Mouse (Mus musculus): ENCODE results near the gene Swt1. TPM values are rescaled to one million over a fixed set of nuclear protein-coding genes. Genes with fewer than 3 reads are reported as not detected.
"Not testable (repeated sequence)": the region's sequence is repeated elsewhere in the genome, so short reads cannot be mapped to it uniquely, and the experiment has no call there.

Gene Swt1
- polyA plus RNA-seq (2012; rRNA removed) = 7.7 and 10.2 TPM in 2 replicates

DNA sequence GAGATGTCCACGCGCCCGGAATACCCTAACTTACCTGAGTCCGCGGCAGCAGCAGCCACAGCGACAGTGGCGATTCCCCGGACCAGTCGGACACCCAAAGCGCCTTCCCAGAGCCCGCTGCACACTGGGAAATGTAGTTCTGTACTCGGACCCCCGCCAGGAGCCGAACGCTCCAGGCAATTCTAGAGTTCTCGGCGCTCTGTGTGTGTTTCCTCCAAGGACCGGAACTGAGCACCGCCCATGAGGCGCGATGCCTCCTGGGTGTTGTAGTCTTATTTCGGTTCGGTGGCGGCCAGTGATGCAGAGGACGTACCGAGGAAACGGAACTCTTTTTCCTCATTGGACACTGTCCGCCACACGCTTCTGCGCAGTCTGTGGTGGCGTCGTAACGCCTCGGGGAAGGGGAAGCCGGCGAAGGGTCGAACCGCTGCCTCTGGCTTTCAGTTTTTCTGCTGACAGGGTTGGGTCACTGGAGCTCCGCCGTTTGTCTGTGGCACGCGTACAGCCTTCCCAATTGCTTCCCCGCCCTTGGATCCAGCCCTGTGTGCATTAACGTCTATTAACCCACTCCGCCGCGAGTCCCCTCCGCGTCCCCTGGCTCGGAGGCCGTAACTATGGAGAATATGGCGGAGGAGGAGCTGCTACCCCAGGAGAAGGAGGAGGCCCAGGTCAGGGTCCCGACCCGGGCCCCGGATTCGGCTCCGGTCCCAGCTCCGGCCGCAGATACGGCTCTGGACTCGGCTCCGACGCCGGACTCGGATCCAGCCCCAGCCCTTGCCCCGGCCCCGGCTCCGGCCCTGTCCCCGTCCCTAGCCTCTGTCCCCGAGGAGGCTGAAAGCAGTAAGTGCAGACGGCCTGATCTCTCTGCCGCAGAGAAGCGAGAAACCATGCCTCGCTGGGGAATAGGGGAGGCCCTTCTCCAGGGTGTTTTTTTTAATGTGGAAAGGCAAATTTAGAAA, at the start of gene Swt1, which contains the start of gene Trmt1l:
TSS of gene Swt1 (minus strand) at position 193 of the 959 bp plus-strand sequence.
TSS of gene Trmt1l (plus strand) at position 280 of the 959 bp plus-strand sequence.
- under 1% methylated on average over 74 of the region's 74 CpGs for WGBS
- Histone ChIP-seq H3K4me1 (replicated peaks; ENCODE audit: control insufficient read depth, insufficient read depth, low read length) (no peaks in the 10 kb centered on the region), H3K27me3 (ENCODE audit: control insufficient read depth, insufficient read depth, low read length) (no peaks in the 10 kb centered on the region), H3K4me3 (ENCODE audit: control insufficient read depth, insufficient read depth, low read length) (peak within 1 kb of the TSS; percentile 86), H3K27ac (ENCODE audit: control insufficient read depth, insufficient read depth, low read length) (peak within 1 kb of the TSS; percentile 61), H3K36me3 (ENCODE audit: control insufficient read depth, insufficient read depth, low read length) (no peaks in the 10 kb centered on the region)
- TF ChIP-seq POLR2A (IDR thresholded peaks at IDR 0.05; ENCODE audit: control insufficient read depth, extremely low read depth, insufficient read depth, low read length, poor library complexity) (peak; percentile 89), CTCF (IDR thresholded peaks at IDR 0.05; ENCODE audit: borderline replicate concordance, control insufficient read depth, extremely low read depth, insufficient read depth, low read length, poor library complexity) (peak; percentile 41; the same call in 1 of the 2 replicates)
- peak; percentile 95 for DNase-seq

DNA sequence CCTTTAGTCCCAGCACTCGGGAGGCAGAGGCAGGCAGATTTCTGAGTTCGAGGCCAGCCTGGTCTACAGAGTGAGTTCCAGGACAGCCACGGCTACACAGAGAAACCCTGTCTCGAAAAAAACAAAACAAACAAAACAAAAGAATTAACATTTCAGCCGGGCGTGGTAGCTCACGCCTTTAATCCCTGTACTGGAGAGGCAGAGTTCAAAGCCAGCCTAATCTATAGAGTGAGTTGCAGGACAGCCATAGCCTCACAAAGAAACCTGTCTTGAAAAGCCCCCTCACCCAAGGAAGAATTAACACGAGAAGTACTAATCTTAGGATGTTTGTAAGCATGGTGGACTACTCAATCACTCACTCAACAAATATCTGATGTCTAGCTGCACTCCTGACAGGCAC, 44.1 kb upstream of the Swt1 start:
- DNase-seq; H3K27ac ChIP-seq (ENCODE audit: control insufficient read depth, insufficient read depth, low read length); H3K4me1 ChIP-seq (replicated peaks; ENCODE audit: control insufficient read depth, insufficient read depth, low read length); H3K4me3 ChIP-seq (ENCODE audit: control insufficient read depth, insufficient read depth, low read length); H3K27me3 ChIP-seq (ENCODE audit: control insufficient read depth, insufficient read depth, low read length): not testable (repeated sequence)
- peaks cover 52% of the 10 kb centered on the region for H3K36me3 ChIP-seq (ENCODE audit: control insufficient read depth, insufficient read depth, low read length)
- 93% methylated on average over 8 of the region's 8 CpGs for WGBS

DNA sequence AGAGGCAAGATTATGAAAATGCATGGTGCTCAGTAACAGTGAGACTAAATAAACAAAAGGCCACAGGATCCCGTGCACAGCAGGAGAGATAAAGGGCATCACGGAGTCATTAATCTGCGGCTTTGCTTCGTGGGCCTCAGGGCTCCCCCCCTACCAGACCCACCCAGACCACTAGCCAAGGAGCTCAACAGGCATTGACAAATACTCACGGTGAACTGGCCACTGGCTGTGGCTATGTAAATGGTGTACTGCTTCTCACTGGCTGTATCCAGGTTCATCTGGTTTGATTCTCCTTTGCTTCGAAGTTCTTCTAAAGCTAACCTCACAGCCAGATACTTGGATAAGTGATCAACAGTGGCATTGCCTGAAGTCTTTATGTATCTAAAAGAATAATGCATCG, 43.2 kb upstream of the Swt1 start:
- TF ChIP-seq POLR2A (IDR thresholded peaks at IDR 0.05; ENCODE audit: control insufficient read depth, extremely low read depth, insufficient read depth, low read length, poor library complexity) (no peak), CTCF (IDR thresholded peaks at IDR 0.05; ENCODE audit: borderline replicate concordance, control insufficient read depth, extremely low read depth, insufficient read depth, low read length, poor library complexity) (no peak)
- H3K4me3 ChIP-seq (ENCODE audit: control insufficient read depth, insufficient read depth, low read length) = no peak overlapping the region
- no peaks in the 10 kb centered on the region for H3K27me3 ChIP-seq (ENCODE audit: control insufficient read depth, insufficient read depth, low read length)
- DNase-seq = no peak
- WGBS = 97% methylated on average over 7 of the region's 7 CpGs
- H3K27ac ChIP-seq (ENCODE audit: control insufficient read depth, insufficient read depth, low read length) = no peak overlapping the region
- H3K36me3 ChIP-seq (ENCODE audit: control insufficient read depth, insufficient read depth, low read length) = peaks cover 45% of the 10 kb centered on the region
- no peaks in the 10 kb centered on the region for H3K4me1 ChIP-seq (replicated peaks; ENCODE audit: control insufficient read depth, insufficient read depth, low read length)

DNA sequence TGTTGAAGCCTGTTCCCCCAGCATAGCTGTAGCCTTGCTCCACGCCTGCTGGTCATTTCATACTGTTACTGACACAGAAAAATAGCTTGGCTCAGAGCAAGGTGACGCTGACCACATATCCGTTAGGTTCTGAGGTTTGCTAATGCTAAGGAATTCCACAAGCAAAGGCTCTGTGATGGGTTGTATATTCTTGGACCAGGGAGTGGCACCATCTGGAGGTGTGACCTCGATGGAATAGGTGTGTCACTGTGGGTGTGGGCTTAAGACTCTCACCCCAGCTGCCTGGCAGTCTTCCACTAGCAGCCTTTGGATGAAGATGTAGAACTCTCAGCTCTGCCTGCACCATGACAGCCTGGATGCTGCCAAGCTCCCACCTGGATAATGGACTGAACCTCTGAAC, 38.3 kb upstream of the Swt1 start:
- H3K4me1 ChIP-seq (replicated peaks; ENCODE audit: control insufficient read depth, insufficient read depth, low read length) = no peaks in the 10 kb centered on the region
- no peak overlapping the region for H3K27ac ChIP-seq (ENCODE audit: control insufficient read depth, insufficient read depth, low read length)
- H3K36me3 ChIP-seq (ENCODE audit: control insufficient read depth, insufficient read depth, low read length) = peaks cover 5% of the 10 kb centered on the region
- TF ChIP-seq POLR2A (IDR thresholded peaks at IDR 0.05; ENCODE audit: control insufficient read depth, extremely low read depth, insufficient read depth, low read length, poor library complexity) (no peak), CTCF (IDR thresholded peaks at IDR 0.05; ENCODE audit: borderline replicate concordance, control insufficient read depth, extremely low read depth, insufficient read depth, low read length, poor library complexity) (no peak)
- no peak overlapping the region for H3K4me3 ChIP-seq (ENCODE audit: control insufficient read depth, insufficient read depth, low read length)
- 92% methylated on average over 4 of the region's 4 CpGs for WGBS
- no peak for DNase-seq
- no peaks in the 10 kb centered on the region for H3K27me3 ChIP-seq (ENCODE audit: control insufficient read depth, insufficient read depth, low read length)

DNA sequence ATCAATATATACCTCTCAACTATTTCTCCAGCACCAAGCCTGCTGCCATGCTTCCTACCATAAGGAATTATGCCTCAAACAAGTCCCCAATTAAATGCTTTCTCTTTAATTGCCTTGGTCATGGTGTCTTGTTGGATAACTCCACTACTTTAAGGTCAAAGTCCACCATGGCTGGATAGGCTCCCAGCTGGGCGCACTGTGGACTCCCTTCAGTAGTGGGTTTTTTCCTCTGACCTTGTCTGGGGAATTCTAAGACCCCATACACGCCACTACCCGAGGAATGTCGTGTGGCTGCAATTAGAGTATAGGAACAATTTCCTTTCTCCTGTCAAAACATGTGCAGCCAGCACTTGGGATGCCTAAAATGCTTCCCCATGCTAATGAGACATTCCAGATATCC, 36.7 kb upstream of the Swt1 start:
- no peak for DNase-seq
- WGBS = 86% methylated on average over 4 of the region's 4 CpGs
- Histone ChIP-seq H3K4me3 (ENCODE audit: control insufficient read depth, insufficient read depth, low read length) (no peak overlapping the region), H3K27me3 (ENCODE audit: control insufficient read depth, insufficient read depth, low read length) (no peaks in the 10 kb centered on the region), H3K4me1 (replicated peaks; ENCODE audit: control insufficient read depth, insufficient read depth, low read length) (no peaks in the 10 kb centered on the region), H3K27ac (ENCODE audit: control insufficient read depth, insufficient read depth, low read length) (no peak overlapping the region), H3K36me3 (ENCODE audit: control insufficient read depth, insufficient read depth, low read length) (no peaks in the 10 kb centered on the region; the same call in 1 of the 2 replicates)
- no peak for TF ChIP-seq CTCF (IDR thresholded peaks at IDR 0.05; ENCODE audit: borderline replicate concordance, control insufficient read depth, extremely low read depth, insufficient read depth, low read length, poor library complexity)
- no peak for TF ChIP-seq POLR2A (IDR thresholded peaks at IDR 0.05; ENCODE audit: control insufficient read depth, extremely low read depth, insufficient read depth, low read length, poor library complexity)

DNA sequence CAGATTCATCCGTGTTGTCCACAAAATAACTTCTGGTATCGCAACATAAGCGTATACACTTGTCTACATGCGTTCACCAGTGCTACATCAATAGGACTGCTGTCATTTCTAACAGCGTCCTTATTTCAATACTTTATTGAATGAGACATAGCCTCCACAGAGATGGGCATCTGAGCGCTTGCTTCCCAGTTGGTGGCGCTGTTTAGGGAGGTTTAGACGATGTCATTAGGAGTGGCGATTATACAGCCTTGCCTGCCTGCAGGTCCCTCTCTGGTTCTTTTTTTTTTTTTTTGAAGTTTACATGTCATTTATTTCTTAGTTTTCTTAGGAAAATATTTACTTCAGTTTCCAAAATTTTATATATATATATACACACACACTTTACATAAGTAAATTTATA, 33.0 kb upstream of the Swt1 start:
- no peak for DNase-seq
- WGBS = 95% methylated on average over 9 of the region's 9 CpGs
- Histone ChIP-seq H3K36me3 (ENCODE audit: control insufficient read depth, insufficient read depth, low read length) (peaks cover 23% of the 10 kb centered on the region), H3K4me3 (ENCODE audit: control insufficient read depth, insufficient read depth, low read length) (no peak overlapping the region), H3K27ac (ENCODE audit: control insufficient read depth, insufficient read depth, low read length) (no peak overlapping the region), H3K27me3 (ENCODE audit: control insufficient read depth, insufficient read depth, low read length) (no peaks in the 10 kb centered on the region), H3K4me1 (replicated peaks; ENCODE audit: control insufficient read depth, insufficient read depth, low read length) (peaks cover 6% of the 10 kb centered on the region)
- TF ChIP-seq POLR2A (IDR thresholded peaks at IDR 0.05; ENCODE audit: control insufficient read depth, extremely low read depth, insufficient read depth, low read length, poor library complexity) = no peak
- no peak for TF ChIP-seq CTCF (IDR thresholded peaks at IDR 0.05; ENCODE audit: borderline replicate concordance, control insufficient read depth, extremely low read depth, insufficient read depth, low read length, poor library complexity)
